Mouse (Mus musculus): ENCODE results near the gene Dlx2.

- no peak for TF ChIP-seq POLR2A (IDR thresholded peaks at IDR 0.05; ENCODE audit: control insufficient read depth, low read depth, low read length)
- no peak for TF ChIP-seq CTCF (IDR thresholded peaks at IDR 0.05; ENCODE audit: control insufficient read depth, insufficient read depth, insufficient replicate concordance, low read depth, low read length)
Observed at GRCm38 (mm10) chr2:71516995-71517394, 29.6 kb downstream of the Dlx2 start.

All from testis, adult 2 months (tissue).